ENCODE assay signal across 10 mouse cellular contexts in genomic region chr17:36272643-36273366, GRCm38 (mm10). TPM values are rescaled to one million over a fixed set of nuclear protein-coding genes. Genes with fewer than 3 reads are reported as not detected.
A peak's percentile ranks its signal among the peaks of the same experiment; 100 is the strongest.
DNase-seq lines count a peak whose midpoint lies in the region; ATAC-seq and TF ChIP-seq lines count a peak whose summit lies in the region.
"Had no signal": no experiment of that assay in that cellular context is flagged by ENCODE, and none has a peak within 500 bp of the region (broad histone marks: within the 10 kb centered on the region; RNA-seq: fewer than 3 reads in every experiment).

No protein-coding gene starts in this region.

- H3K27me3 ChIP-seq in embryonic facial prominence, embryonic 13.5 days, result no peaks in the 10 kb centered on the region
- H3K27me3 ChIP-seq in intestine, embryonic 14.5 days (replicated peaks; ENCODE audit: control insufficient read depth, insufficient read depth, low read length), result no peaks in the 10 kb centered on the region
- H3K27me3 ChIP-seq in neural tube, embryonic 12.5 days (replicated peaks), result no peaks in the 10 kb centered on the region

- ATAC-seq in embryonic facial prominence, embryonic 13.5 days (ENCODE audit: insufficient number of reproducible peaks, insufficient read depth, low FRiP score, low TSS enrichment, low read depth), result no peak
- ATAC-seq in intestine, embryonic 14.5 days (replicated peaks; ENCODE audit: low FRiP score, low TSS enrichment, low read depth), result no peak
- no peak for ATAC-seq in neural tube, embryonic 12.5 days (ENCODE audit: low FRiP score, low read depth)

- no peak for TF ChIP-seq CTCF in layer of hippocampus, adult 2 months (conservative IDR thresholded peaks at IDR 0.05)

- DNase-seq in layer of hippocampus, adult 2 months (ENCODE audit: low spot score in 2 of 2), result no peak
- DNase-seq in layer of hippocampus, adult 9-10 months (ENCODE audit: low spot score), result no peak
- no peak for DNase-seq in intestine, embryonic 14.5 days (ENCODE audit: low spot score)
- DNase-seq in frontal cortex, postnatal 10 days (ENCODE audit: low spot score in 2 of 2), result no peak
- DNase-seq in adrenal gland, postnatal 14 days, result no peak
- DNase-seq in left cerebral cortex, postnatal 36 days (ENCODE audit: low spot score in 2 of 2), result no peak
- DNase-seq: kidney, postnatal 10 days had no signal

- intact Hi-C loops in left cerebral cortex, postnatal 36 days (cut with DNase I), result no loop called here

- H3K36me3 ChIP-seq in embryonic facial prominence, embryonic 13.5 days, result peaks cover 29% of the 10 kb centered on the region
- peaks cover 21% of the 10 kb centered on the region for H3K36me3 ChIP-seq in intestine, embryonic 14.5 days (ENCODE audit: control insufficient read depth, insufficient read depth, low read length)
- H3K36me3 ChIP-seq in neural tube, embryonic 12.5 days, result peaks cover 23% of the 10 kb centered on the region

- no peaks in the 10 kb centered on the region for H3K9me3 ChIP-seq in embryonic facial prominence, embryonic 13.5 days
- H3K9me3 ChIP-seq in intestine, embryonic 14.5 days (ENCODE audit: control insufficient read depth, low read length), result no peaks in the 10 kb centered on the region
- H3K9me3 ChIP-seq in neural tube, embryonic 12.5 days, result no peaks in the 10 kb centered on the region

- H3K4me2 ChIP-seq in embryonic facial prominence, embryonic 13.5 days, result peak overlapping the region; percentile 91
- H3K4me2 ChIP-seq in intestine, embryonic 14.5 days (ENCODE audit: low read length), result peak overlapping the region; percentile 85
- H3K4me2 ChIP-seq in neural tube, embryonic 12.5 days (replicated peaks), result peak overlapping the region; percentile 87

- peaks cover 36% of the 10 kb centered on the region for H3K4me1 ChIP-seq in embryonic facial prominence, embryonic 13.5 days
- peaks cover 15% of the 10 kb centered on the region for H3K4me1 ChIP-seq in intestine, embryonic 14.5 days (replicated peaks; ENCODE audit: control insufficient read depth, insufficient read depth, low read length)
- peaks cover 26% of the 10 kb centered on the region for H3K4me1 ChIP-seq in neural tube, embryonic 12.5 days

- peak overlapping the region; percentile 100 for H3K4me3 ChIP-seq in layer of hippocampus, adult 2 months
- peak overlapping the region; percentile 88 for H3K4me3 ChIP-seq in embryonic facial prominence, embryonic 13.5 days
- peak overlapping the region; percentile 95; the same call in 1 of the 2 replicates for H3K4me3 ChIP-seq in intestine, embryonic 14.5 days (ENCODE audit: low read depth, low read length)
- H3K4me3 ChIP-seq in neural tube, embryonic 12.5 days, result peak overlapping the region; percentile 94

- H3K27ac ChIP-seq in layer of hippocampus, adult 2 months, result no peak overlapping the region; the same call in 1 of the 2 replicates
- H3K27ac ChIP-seq in embryonic facial prominence, embryonic 13.5 days, result no peak overlapping the region
- no peak overlapping the region for H3K27ac ChIP-seq in intestine, embryonic 14.5 days (ENCODE audit: low read depth)
- H3K27ac ChIP-seq in neural tube, embryonic 12.5 days, result no peak overlapping the region

- WGBS in embryonic facial prominence, embryonic 13.5 days, result 90% methylated on average over 9 of the region's 9 CpGs
- 86% methylated on average over 9 of the region's 9 CpGs for WGBS in intestine, embryonic 14.5 days
- 83% methylated on average over 9 of the region's 9 CpGs for WGBS in neural tube, embryonic 12.5 days

- peak overlapping the region; percentile 97 for H3K9ac ChIP-seq in embryonic facial prominence, embryonic 13.5 days
- H3K9ac ChIP-seq in intestine, embryonic 14.5 days (ENCODE audit: low read length), result peak overlapping the region; percentile 93
- peak overlapping the region; percentile 89 for H3K9ac ChIP-seq in neural tube, embryonic 12.5 days

RNA-seq across cellular contexts. Expression of gene Trim39, which starts 0.8 kb away (rescaled TPM):
- 10 to 100 TPM; 23.6 to 25.3 TPM for total RNA-seq in layer of hippocampus, adult 2 months (2021)
- polyA plus RNA-seq in embryonic facial prominence, embryonic 13.5 days (2015; fragmentation: Nextera tagmentation; extraction: Ambion mirVana), result 22.4 and 25.4 TPM in 2 replicates
- 11.3 and 13.6 TPM in 2 replicates for polyA plus RNA-seq in intestine, embryonic 14.5 days (2014; fragmentation: Nextera tagmentation; extraction: Ambion mirVana)
- 25.4 and 27.5 TPM in 2 replicates for polyA plus RNA-seq in neural tube, embryonic 12.5 days (2016; fragmentation: Nextera tagmentation; extraction: Ambion mirVana)
- 15.6 and 18.4 TPM in 2 replicates for total RNA-seq in adrenal gland, postnatal 14 days (2021)
- 10 to 100 TPM; 18.9 to 25.2 TPM for total RNA-seq in left cerebral cortex, postnatal 36 days (2021)

RNA-seq across cellular contexts. Expression of gene H2-M10.2, which starts 13.5 kb away (rescaled TPM):
- total RNA-seq in layer of hippocampus, adult 2 months (2021), result not detected
- polyA plus RNA-seq in embryonic facial prominence, embryonic 13.5 days (2015; fragmentation: Nextera tagmentation; extraction: Ambion mirVana), result 0.23 TPM in 1 of 2 replicates, not detected in the other
- not detected in 2 replicates for polyA plus RNA-seq in intestine, embryonic 14.5 days (2014; fragmentation: Nextera tagmentation; extraction: Ambion mirVana)
- polyA plus RNA-seq in neural tube, embryonic 12.5 days (2016; fragmentation: Nextera tagmentation; extraction: Ambion mirVana), result not detected in 2 replicates
- not detected in 2 replicates for total RNA-seq in adrenal gland, postnatal 14 days (2021)
- total RNA-seq in left cerebral cortex, postnatal 36 days (2021), result not detected
- polyA plus RNA-seq: spleen, adult 2 months had no signal

RNA-seq across cellular contexts. Expression of gene Rpp21, which starts 14.9 kb away (rescaled TPM):
- total RNA-seq in layer of hippocampus, adult 2 months (2021), result 10 to 100 TPM; 43.6 to 44.1 TPM
- 92.3 and 118 TPM in 2 replicates for polyA plus RNA-seq in embryonic facial prominence, embryonic 13.5 days (2015; fragmentation: Nextera tagmentation; extraction: Ambion mirVana)
- 156 and 158 TPM in 2 replicates for polyA plus RNA-seq in intestine, embryonic 14.5 days (2014; fragmentation: Nextera tagmentation; extraction: Ambion mirVana)
- polyA plus RNA-seq in neural tube, embryonic 12.5 days (2016; fragmentation: Nextera tagmentation; extraction: Ambion mirVana), result 84.2 and 94.0 TPM in 2 replicates
- total RNA-seq in adrenal gland, postnatal 14 days (2021), result 44.2 and 47.9 TPM in 2 replicates
- 10 to 100 TPM; 35.7 to 39.5 TPM for total RNA-seq in left cerebral cortex, postnatal 36 days (2021)

RNA-seq across cellular contexts. Expression of gene H2-M10.1, which starts 53.1 kb away (rescaled TPM):
- not detected for total RNA-seq in layer of hippocampus, adult 2 months (2021)
- polyA plus RNA-seq in embryonic facial prominence, embryonic 13.5 days (2015; fragmentation: Nextera tagmentation; extraction: Ambion mirVana), result not detected in 2 replicates
- polyA plus RNA-seq in intestine, embryonic 14.5 days (2014; fragmentation: Nextera tagmentation; extraction: Ambion mirVana), result not detected in 2 replicates
- not detected in 2 replicates for polyA plus RNA-seq in neural tube, embryonic 12.5 days (2016; fragmentation: Nextera tagmentation; extraction: Ambion mirVana)
- total RNA-seq in adrenal gland, postnatal 14 days (2021), result not detected in 2 replicates
- not detected for total RNA-seq in left cerebral cortex, postnatal 36 days (2021)
- polyA plus RNA-seq: spleen, adult 2 months had no signal
